Mouse (Mus musculus): ENCODE measurements around the gene Slc30a10. TPM values are rescaled to one million over a fixed set of nuclear protein-coding genes. Genes with fewer than 3 reads are reported as not detected.

Slc30a10 gene
- polyA plus RNA-seq, 1 experiment from 2014 or later: 0.08 TPM

DNA sequence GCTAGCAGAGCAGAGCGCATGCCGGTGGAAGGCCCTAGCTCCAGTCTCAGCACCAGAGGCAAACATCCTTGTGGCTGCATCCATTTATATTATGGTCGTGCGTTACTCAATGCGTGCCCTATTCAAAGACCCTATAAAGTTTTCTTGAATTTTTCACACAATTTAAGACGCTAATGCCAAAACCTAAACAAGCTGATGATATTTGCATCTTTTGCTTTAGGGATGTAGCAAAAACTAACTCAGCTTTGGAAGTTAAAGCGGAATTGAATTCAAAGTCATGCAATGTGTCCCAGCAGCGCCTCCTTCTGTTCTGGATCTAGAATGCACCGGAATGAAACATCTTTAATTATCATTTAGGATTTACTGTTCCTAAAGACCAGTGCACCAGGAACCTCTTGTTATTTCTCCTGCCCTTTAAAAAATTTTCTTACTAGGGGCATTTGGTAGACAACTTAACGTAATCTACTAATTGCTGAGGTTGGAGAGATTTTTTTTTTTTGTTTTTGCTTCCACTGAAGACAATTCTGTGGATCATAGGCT is 47.2 kb downstream of the Slc30a10 start:
- TF ChIP-seq CTCF (IDR thresholded peaks at IDR 0.05; ENCODE audit: low read depth): peak; percentile 80
- H3K27ac ChIP-seq: no peak overlapping the region
- no peaks in the 10 kb centered on the region for H3K27me3 ChIP-seq (ENCODE audit: insufficient read depth, low read length)
- H3K4me2 ChIP-seq (ENCODE audit: low read length): no peak overlapping the region
- 36% methylated on average over 10 of the region's 10 CpGs for WGBS
- H3K9ac ChIP-seq (ENCODE audit: low read depth, low read length): no peak overlapping the region
- H3K4me3 ChIP-seq (replicated peaks; ENCODE audit: low read depth, low read length): no peak overlapping the region
- H3K9me3 ChIP-seq (replicated peaks; ENCODE audit: low read length): no peaks in the 10 kb centered on the region
- H3K4me1 ChIP-seq (replicated peaks; ENCODE audit: insufficient read depth, low read length): no peaks in the 10 kb centered on the region
- ATAC-seq (replicated peaks; ENCODE audit: low FRiP score, low read depth) (no peak), DNase-seq (ENCODE audit: low spot score) (peak; percentile 71)
- H3K36me3 ChIP-seq (ENCODE audit: insufficient read depth, low read length): no peaks in the 10 kb centered on the region

DNA sequence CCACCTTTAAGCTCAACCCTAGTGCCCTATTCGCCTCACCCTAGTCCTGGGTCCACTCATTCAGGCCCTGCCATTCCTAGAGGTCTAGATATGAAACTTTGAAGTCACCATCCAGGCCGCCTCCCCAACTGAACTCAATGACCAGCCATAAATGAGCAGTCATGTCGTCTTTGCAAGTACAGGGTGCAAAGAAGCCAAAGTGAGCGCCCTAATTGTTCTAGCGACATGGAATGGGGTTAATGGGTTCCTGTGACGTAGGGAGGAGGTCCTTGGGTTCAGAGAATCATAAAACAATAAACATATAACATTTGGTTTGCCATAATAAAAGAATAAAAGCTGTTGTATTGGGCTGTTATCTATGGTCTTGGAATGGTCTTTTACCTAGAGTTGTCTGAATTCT is 47.9 kb downstream of the Slc30a10 start:
- H3K27me3 ChIP-seq (ENCODE audit: insufficient read depth, low read length): no peaks in the 10 kb centered on the region
- ATAC-seq (replicated peaks; ENCODE audit: low FRiP score, low read depth) (no peak), DNase-seq (ENCODE audit: low spot score) (no peak)
- H3K4me2 ChIP-seq (ENCODE audit: low read length): no peak overlapping the region
- no peaks in the 10 kb centered on the region for H3K4me1 ChIP-seq (replicated peaks; ENCODE audit: insufficient read depth, low read length)
- no peak for TF ChIP-seq CTCF (IDR thresholded peaks at IDR 0.05; ENCODE audit: low read depth)
- H3K27ac ChIP-seq: no peak overlapping the region
- no peaks in the 10 kb centered on the region for H3K9me3 ChIP-seq (replicated peaks; ENCODE audit: low read length)
- H3K9ac ChIP-seq (ENCODE audit: low read depth, low read length): no peak overlapping the region
- 31% methylated on average over 6 of the region's 6 CpGs for WGBS
- no peaks in the 10 kb centered on the region for H3K36me3 ChIP-seq (ENCODE audit: insufficient read depth, low read length)
- no peak overlapping the region for H3K4me3 ChIP-seq (replicated peaks; ENCODE audit: low read depth, low read length)

- no peak overlapping the region for H3K4me3 ChIP-seq (replicated peaks; ENCODE audit: low read depth, low read length)
- H3K4me1 ChIP-seq (replicated peaks; ENCODE audit: insufficient read depth, low read length): no peaks in the 10 kb centered on the region
- 28% methylated on average over 3 of the region's 3 CpGs for WGBS
- H3K27me3 ChIP-seq (ENCODE audit: insufficient read depth, low read length): no peaks in the 10 kb centered on the region
- no peak overlapping the region for H3K9ac ChIP-seq (ENCODE audit: low read depth, low read length)
- no peak for TF ChIP-seq CTCF (IDR thresholded peaks at IDR 0.05; ENCODE audit: low read depth)
- DNase-seq (ENCODE audit: low spot score) (no peak), ATAC-seq (replicated peaks; ENCODE audit: low FRiP score, low read depth) (no peak)
- H3K9me3 ChIP-seq (replicated peaks; ENCODE audit: low read length): no peaks in the 10 kb centered on the region
- no peak overlapping the region for H3K27ac ChIP-seq
- H3K4me2 ChIP-seq (ENCODE audit: low read length): no peak overlapping the region
- H3K36me3 ChIP-seq (ENCODE audit: insufficient read depth, low read length): no peaks in the 10 kb centered on the region
Measured at GRCm38 (mm10) chr1:185509042-185509441, 54.4 kb downstream of the Slc30a10 start.

DNA sequence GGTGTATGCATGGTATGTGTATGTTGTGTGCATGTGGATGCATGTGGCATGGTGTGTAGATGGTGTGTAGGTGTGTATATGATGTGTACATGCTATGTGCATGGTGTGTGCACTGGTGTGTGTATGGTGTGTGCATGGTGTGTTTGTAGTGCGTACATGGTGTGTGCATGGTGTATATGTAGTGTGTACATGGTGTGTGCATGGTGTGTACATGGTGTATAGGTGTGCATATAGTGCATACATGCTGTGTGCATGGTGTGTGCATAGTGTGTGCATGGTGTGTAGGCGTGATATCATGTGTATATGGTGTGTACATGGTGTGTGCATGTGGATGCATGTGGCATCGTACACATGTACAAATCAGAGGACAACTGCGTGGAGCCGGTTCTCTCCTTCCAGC is 56.7 kb downstream of the Slc30a10 start:
- DNase-seq (ENCODE audit: low spot score) (no peak), ATAC-seq (replicated peaks; ENCODE audit: low FRiP score, low read depth) (no peak)
- no peak overlapping the region for H3K4me2 ChIP-seq (ENCODE audit: low read length)
- H3K9me3 ChIP-seq (replicated peaks; ENCODE audit: low read length): no peaks in the 10 kb centered on the region
- no peaks in the 10 kb centered on the region for H3K36me3 ChIP-seq (ENCODE audit: insufficient read depth, low read length)
- no peaks in the 10 kb centered on the region for H3K4me1 ChIP-seq (replicated peaks; ENCODE audit: insufficient read depth, low read length)
- H3K27ac ChIP-seq: no peak overlapping the region
- no peak overlapping the region for H3K9ac ChIP-seq (ENCODE audit: low read depth, low read length)
- 90% methylated on average over 5 of the region's 5 CpGs for WGBS
- TF ChIP-seq CTCF (IDR thresholded peaks at IDR 0.05; ENCODE audit: low read depth): no peak
- no peak overlapping the region for H3K4me3 ChIP-seq (replicated peaks; ENCODE audit: low read depth, low read length)
- no peaks in the 10 kb centered on the region for H3K27me3 ChIP-seq (ENCODE audit: insufficient read depth, low read length)

DNA sequence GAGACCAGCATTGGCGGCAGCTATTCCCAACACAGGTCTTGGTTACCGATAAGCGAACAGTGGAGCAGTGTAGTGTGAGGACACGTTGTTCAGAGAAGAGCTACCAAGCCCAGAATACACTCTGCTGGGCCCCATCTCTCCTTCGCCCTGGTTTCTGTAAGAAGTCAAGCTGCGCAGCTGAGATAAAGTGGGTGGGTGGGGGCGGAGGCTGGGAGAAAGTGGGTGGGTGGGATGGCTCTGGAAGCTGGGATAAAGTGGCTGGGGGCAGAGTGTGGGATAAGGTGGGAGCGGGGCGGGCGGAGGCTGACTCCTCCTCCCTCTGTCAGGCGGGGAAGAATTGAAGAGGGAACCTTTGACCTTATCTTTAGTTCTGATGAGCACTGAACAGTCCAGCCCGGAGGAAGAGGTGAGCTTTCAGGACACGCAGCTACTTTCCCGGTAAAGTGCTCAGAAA is 60.9 kb downstream of the Slc30a10 start:
- Histone ChIP-seq H3K4me1 (replicated peaks; ENCODE audit: insufficient read depth, low read length) (no peaks in the 10 kb centered on the region), H3K27me3 (ENCODE audit: insufficient read depth, low read length) (no peaks in the 10 kb centered on the region), H3K4me2 (ENCODE audit: low read length) (no peak overlapping the region), H3K4me3 (replicated peaks; ENCODE audit: low read depth, low read length) (no peak overlapping the region), H3K9me3 (replicated peaks; ENCODE audit: low read length) (no peaks in the 10 kb centered on the region), H3K27ac (no peak overlapping the region), H3K36me3 (ENCODE audit: insufficient read depth, low read length) (no peaks in the 10 kb centered on the region), H3K9ac (ENCODE audit: low read depth, low read length) (no peak overlapping the region)
- 52% methylated on average over 14 of the region's 14 CpGs for WGBS
- DNase-seq (ENCODE audit: low spot score) (no peak), ATAC-seq (replicated peaks; ENCODE audit: low FRiP score, low read depth) (no peak)
- TF ChIP-seq CTCF (IDR thresholded peaks at IDR 0.05; ENCODE audit: low read depth): no peak

DNA sequence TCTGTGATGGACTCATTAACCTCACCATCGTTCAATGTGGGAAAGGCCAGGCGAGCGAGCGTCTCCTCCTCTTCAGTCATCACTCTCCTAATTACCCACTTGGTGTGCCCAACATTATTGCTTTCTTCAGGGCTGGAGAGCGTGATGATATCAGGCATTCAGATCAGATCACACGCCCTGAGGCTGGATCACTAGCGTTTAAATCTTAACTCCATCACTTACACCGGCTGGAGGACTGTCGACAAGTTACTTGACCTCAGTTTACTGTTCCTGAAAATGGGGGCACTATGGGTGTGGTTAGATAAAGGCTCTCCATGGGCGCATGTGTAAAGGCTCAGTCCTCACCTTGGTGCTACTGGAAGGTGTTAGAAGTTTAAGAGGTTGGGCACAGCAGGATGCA is 61.4 kb downstream of the Slc30a10 start:
- TF ChIP-seq CTCF (IDR thresholded peaks at IDR 0.05; ENCODE audit: low read depth): no peak
- H3K4me1 ChIP-seq (replicated peaks; ENCODE audit: insufficient read depth, low read length): no peaks in the 10 kb centered on the region
- ATAC-seq (replicated peaks; ENCODE audit: low FRiP score, low read depth) (no peak), DNase-seq (ENCODE audit: low spot score) (no peak)
- H3K27ac ChIP-seq: no peak overlapping the region
- no peak overlapping the region for H3K9ac ChIP-seq (ENCODE audit: low read depth, low read length)
- H3K27me3 ChIP-seq (ENCODE audit: insufficient read depth, low read length): no peaks in the 10 kb centered on the region
- H3K36me3 ChIP-seq (ENCODE audit: insufficient read depth, low read length): no peaks in the 10 kb centered on the region
- H3K4me3 ChIP-seq (replicated peaks; ENCODE audit: low read depth, low read length): no peak overlapping the region
- no peaks in the 10 kb centered on the region for H3K9me3 ChIP-seq (replicated peaks; ENCODE audit: low read length)
- H3K4me2 ChIP-seq (ENCODE audit: low read length): no peak overlapping the region
- 47% methylated on average over 10 of the region's 10 CpGs for WGBS

- no peak overlapping the region for H3K27ac ChIP-seq
- no peaks in the 10 kb centered on the region for H3K27me3 ChIP-seq (ENCODE audit: insufficient read depth, low read length)
- H3K9me3 ChIP-seq (replicated peaks; ENCODE audit: low read length): no peaks in the 10 kb centered on the region
- ATAC-seq (replicated peaks; ENCODE audit: low FRiP score, low read depth) (no peak), DNase-seq (ENCODE audit: low spot score) (peak; percentile 90)
- H3K4me2 ChIP-seq (ENCODE audit: low read length): no peak overlapping the region
- no peaks in the 10 kb centered on the region for H3K4me1 ChIP-seq (replicated peaks; ENCODE audit: insufficient read depth, low read length)
- no peak overlapping the region for H3K9ac ChIP-seq (ENCODE audit: low read depth, low read length)
- H3K4me3 ChIP-seq (replicated peaks; ENCODE audit: low read depth, low read length): no peak overlapping the region
- no peaks in the 10 kb centered on the region for H3K36me3 ChIP-seq (ENCODE audit: insufficient read depth, low read length)
- peak; percentile 72 for TF ChIP-seq CTCF (IDR thresholded peaks at IDR 0.05; ENCODE audit: low read depth)
- 9% methylated on average over 3 of the region's 5 CpGs for WGBS
Measured at GRCm38 (mm10) chr1:185517566-185517965, 62.9 kb downstream of the Slc30a10 start.

Other genes starting within 250 kb of the Slc30a10 start
- gene Iars2, start 125.5 kb upstream of the Slc30a10 start, polyA plus RNA-seq (2015; fragmentation: Nextera tagmentation; extraction: Ambion mirVana): 31.4 and 33.6 TPM in 2 replicates
- 108 and 130 TPM in 2 replicates for gene Bpnt1, start 122.7 kb upstream of the Slc30a10 start, polyA plus RNA-seq (2015; fragmentation: Nextera tagmentation; extraction: Ambion mirVana)
- gene Eprs, start 91.8 kb upstream of the Slc30a10 start, polyA plus RNA-seq (2015; fragmentation: Nextera tagmentation; extraction: Ambion mirVana): 101 and 106 TPM in 2 replicates